Mouse (Mus musculus) heart, postnatal 10 days (tissue): ENCODE data around the gene Cntfr. TPM values are rescaled to one million over a fixed set of nuclear protein-coding genes. Genes with fewer than 3 reads are reported as not detected.

Experiments
- DNase-seq, 2 experiments: peaks; one replicate each; pipeline ENCODE4 v3.0.0; 2021
- intact Hi-C: fragments of 180-260 bp; cut with DNase I; formaldehyde crosslinking; loops from one replicate; pipeline ENCODE4 v1.15.1; 2025
- total RNA-seq, 2 experiments: library from RNA; stranded (reverse); gene quantifications; 2 replicates each; pipeline ENCODE4 v1.2.3; 2021

The Cntfr gene
- total RNA-seq, 2 experiments from 2014 or later, result 3.3 to 7.5 TPM

GRCm38 (mm10) chr4:41630196-41630595 is 66.7 kb downstream of the Cntfr start:
- intact Hi-C loops, result no loop called here
- no peak for DNase-seq

GRCm38 (mm10) chr4:41628202-41628927 is 68.5 kb downstream of the Cntfr start:
- DNase-seq, result peak; percentile 53 to 57
- intact Hi-C loops, result no loop called here

- intact Hi-C loops, result no loop called here
These were observed 74.8 kb downstream of the Cntfr start for GRCm38 (mm10) chr4:41622071-41622470.

GRCm38 (mm10) chr4:41618916-41619746 is 77.8 kb downstream of the Cntfr start:
- intact Hi-C loops, result loop anchor here (2.0 to 10.0 kb wide), 3 partner anchors 26 to 94 kb away; no protein-coding TSS in a partner anchor
- peak; percentile 44 to 53 for DNase-seq

More at GRCm38 (mm10) chr4:41622071-41622470, 74.8 kb downstream of the Cntfr start:
- no peak for DNase-seq

DNA sequence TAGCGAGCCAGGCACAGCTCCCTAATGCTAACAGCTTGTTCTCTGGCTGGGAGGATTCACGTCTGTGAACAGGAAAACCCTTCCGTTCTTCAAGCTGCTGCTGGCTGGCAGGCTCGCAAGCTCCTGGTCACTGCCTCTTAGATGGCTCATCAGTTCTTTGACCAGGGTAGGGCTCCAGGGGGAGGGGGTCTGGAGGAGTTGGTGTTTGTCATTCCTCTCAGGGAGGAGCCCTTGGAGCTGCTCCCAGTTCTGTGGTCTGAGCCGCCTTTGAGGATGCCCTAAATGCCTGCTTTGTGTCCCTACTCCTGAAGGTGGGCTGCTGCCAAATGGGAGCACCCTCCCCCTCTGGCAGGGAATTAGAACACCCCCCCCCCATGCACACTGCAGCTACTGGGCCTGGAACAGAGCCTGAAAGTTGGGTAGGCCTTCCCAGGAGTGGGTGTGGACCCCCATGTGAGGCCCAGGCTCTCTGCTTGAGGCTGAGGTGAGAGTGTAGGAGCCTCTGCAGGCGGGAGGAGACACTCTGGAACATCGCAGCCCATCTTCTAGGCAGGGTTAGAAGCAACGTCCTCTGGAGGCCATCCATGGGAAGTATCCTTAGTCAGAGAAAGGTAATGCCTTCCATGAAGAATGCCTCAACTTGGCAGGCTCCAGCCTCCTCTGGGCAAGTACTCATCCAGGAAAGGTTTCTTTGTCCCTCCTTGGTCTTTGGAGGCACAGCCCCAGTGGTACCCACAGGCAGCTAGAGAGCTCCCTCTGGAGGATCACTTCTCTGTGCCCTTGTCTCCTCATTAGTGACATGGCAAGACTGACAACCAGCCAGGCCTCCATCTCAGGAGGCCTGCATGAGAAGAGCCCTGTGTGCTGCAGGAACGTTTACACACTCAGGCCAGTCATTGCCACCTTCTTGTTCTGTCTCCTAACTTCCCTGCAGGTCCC is 81.0 kb downstream of the Cntfr start:
- intact Hi-C loops, result loop anchor here (2.0 to 10.0 kb wide), 3 partner anchors 91 to 147 kb away; no protein-coding TSS in a partner anchor

GRCm38 (mm10) chr4:41614156-41614555 is 82.7 kb downstream of the Cntfr start:
- intact Hi-C loops, result loop anchor here (1.0 to 10.0 kb wide), 4 partner anchors 39 to 145 kb away; no protein-coding TSS in a partner anchor

More for the DNA sequence above, 81.0 kb downstream of the Cntfr start:
- no peak for DNase-seq

DNA sequence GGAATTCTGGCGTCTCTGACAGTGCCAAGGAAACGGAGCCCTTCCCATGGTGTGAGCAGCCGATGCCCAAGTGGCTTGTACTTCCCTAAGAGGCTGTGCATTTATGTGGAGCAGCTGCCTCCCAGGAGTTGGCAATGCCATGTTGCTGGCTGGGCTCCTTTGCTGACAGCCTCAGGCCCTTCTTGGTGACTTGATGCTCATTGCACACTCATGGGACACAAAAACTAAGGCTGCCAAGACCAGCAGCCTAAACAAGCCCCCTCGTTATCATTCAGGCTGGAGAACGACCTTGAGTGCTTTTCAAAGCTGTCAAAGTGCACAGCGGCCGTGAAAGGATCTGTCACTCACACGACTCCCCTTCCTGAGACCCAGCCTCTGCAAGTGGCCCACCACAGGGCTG is 84.7 kb downstream of the Cntfr start:
- no peak for DNase-seq
- intact Hi-C loops, result loop anchor here (10.0 kb wide), 1 partner anchor 87 kb away; no protein-coding TSS in a partner anchor

More at GRCm38 (mm10) chr4:41614156-41614555, 82.7 kb downstream of the Cntfr start:
- DNase-seq, result peak; percentile 83 to 90

DNA sequence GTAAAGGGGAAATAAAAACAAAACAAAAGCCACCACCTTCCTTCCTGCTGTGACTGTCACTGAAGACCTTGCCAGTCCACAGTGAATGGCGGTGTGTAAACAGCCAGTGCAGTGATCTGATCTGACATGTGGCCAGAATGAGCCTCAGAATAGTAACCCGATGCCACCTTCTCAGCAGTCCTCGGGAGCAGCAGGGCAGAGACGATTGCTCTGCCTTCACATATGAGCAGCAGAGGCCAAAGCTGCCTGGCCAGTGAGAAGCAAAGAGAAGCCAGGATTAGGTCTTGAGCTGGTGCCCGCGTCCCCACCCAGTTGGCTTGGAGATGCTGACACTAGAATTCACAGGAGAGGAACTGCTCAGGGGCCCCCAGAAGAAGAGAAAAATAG is 86.3 kb downstream of the Cntfr start:
- no peak for DNase-seq
- intact Hi-C loops, result loop anchor here (10.0 kb wide), 1 partner anchor 86 kb away; no protein-coding TSS in a partner anchor

GRCm38 (mm10) chr4:41609681-41610593 is 87.0 kb downstream of the Cntfr start:
- intact Hi-C loops, result loop anchor here (10.0 kb wide), 1 partner anchor 85 kb away; no protein-coding TSS in a partner anchor
- DNase-seq, result no peak

Other genes with a start within 250 kb of the Cntfr start
- gene Kif24, start 232.2 kb downstream of the Cntfr start, total RNA-seq, result 1 to 10 TPM; 1.4 to 2.0 TPM
- 10 to 100 TPM; 25.6 to 27.9 TPM for gene Nudt2, start 231.9 kb downstream of the Cntfr start, total RNA-seq
- gene AI464131, start 194.0 kb downstream of the Cntfr start, total RNA-seq, result 10 to 100 TPM; 10.1 to 10.6 TPM
- under 1 TPM in 1 of 2 experiments, not detected in 1; 0.31 TPM for gene 1110017D15Rik, start 179.8 kb downstream of the Cntfr start, total RNA-seq
- gene Fam219a, start 127.6 kb downstream of the Cntfr start, total RNA-seq, result 10 to 100 TPM; 18.6 to 21.8 TPM
- gene Dnaic1, start 127.3 kb downstream of the Cntfr start, total RNA-seq, result 1 to 10 TPM in 1 of 2 experiments, under 1 TPM in 1; 0.84 to 1.6 TPM
- 1 to 10 TPM; 4.2 to 4.4 TPM for gene Enho, start 56.8 kb downstream of the Cntfr start, total RNA-seq
- gene Il11ra1, start 2.9 kb upstream of the Cntfr start, total RNA-seq, result 10 to 100 TPM; 65.3 to 66.2 TPM
- 10 to 100 TPM; 28.0 to 32.1 TPM for gene Rpp25l, start 16.4 kb upstream of the Cntfr start, total RNA-seq
- gene Dctn3, start 26.1 kb upstream of the Cntfr start, total RNA-seq, result 10 to 100 TPM; 85.9 to 92.3 TPM
- gene Arid3c, start 34.1 kb upstream of the Cntfr start, total RNA-seq, result not detected
- 10 to 100 TPM; 57.7 to 66.1 TPM for gene Galt, start 58.1 kb upstream of the Cntfr start, total RNA-seq
- 10 to 100 TPM; 23.8 to 28.6 TPM for gene Sigmar1, start 59.1 kb upstream of the Cntfr start, total RNA-seq
- 10 to 100 TPM; 23.1 to 24.3 TPM for gene Ccl27a, start 77.2 kb upstream of the Cntfr start, total RNA-seq
- not detected for gene Gm21541, start 206.5 kb upstream of the Cntfr start, total RNA-seq
- gene Gm20878, start 244.5 kb upstream of the Cntfr start, total RNA-seq, result under 1 TPM; 0.45 to 0.69 TPM